Mouse (Mus musculus): ENCODE results near the gene Zmat5. TPM values are rescaled to one million over a fixed set of nuclear protein-coding genes. Genes with fewer than 3 reads are reported as not detected.

Zmat5 gene
- polyA plus RNA-seq, 1 experiment from 2014 or later: 83.0 TPM

DNA sequence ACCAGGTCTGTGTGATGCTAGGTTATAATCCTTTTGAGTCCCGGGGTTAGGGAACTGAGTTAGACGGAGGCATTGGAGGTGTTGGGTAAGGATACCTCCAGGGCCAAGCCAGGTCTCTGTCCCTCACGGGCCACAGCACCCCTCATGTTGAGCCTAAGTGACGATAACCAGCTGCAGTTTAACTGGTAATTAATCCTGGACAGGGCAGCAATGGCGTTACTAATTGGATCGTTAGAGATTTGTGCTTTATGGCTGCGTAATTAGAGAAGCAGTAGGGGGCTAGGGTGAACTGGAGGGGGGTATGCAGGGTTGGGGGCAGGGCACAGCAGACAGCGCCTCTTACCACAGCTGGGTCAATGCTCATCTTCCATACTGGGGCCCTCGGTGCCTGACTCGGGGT lies 48.4 kb downstream of the Zmat5 start:
- Histone ChIP-seq H3K9me3 (replicated peaks) (no peaks in the 10 kb centered on the region), H3K36me3 (no peaks in the 10 kb centered on the region), H3K4me3 (no peak overlapping the region), H3K27ac (no peak overlapping the region), H3K4me1 (peaks cover 12% of the 10 kb centered on the region), H3K27me3 (ENCODE audit: low read depth, poor library complexity, severe bottlenecking) (peaks cover 75% of the 10 kb centered on the region)
- DNase-seq (ENCODE audit: low spot score): no peak
- WGBS: 37% methylated on average over 10 of the region's 10 CpGs

DNA sequence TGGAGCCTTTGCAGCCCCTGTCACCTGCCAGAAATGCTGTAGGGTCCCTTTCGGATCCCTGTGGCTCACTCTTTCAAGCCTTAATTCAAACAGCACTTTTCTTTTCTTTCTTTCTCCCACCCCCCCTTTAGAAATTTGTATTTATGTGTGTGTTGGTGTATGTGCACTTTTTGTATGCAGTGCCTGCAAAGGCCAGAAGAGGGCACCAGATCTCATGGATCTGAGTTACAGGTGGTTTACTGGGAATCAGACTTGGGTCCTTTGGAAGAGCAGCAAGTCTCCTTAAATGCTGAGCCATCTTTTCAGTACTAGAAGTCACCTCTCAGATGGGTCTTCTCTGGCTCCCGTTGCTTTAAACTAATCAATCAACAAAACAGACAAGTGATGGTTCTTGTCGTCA lies 49.6 kb downstream of the Zmat5 start:
- 93% methylated on average over 3 of the region's 3 CpGs for WGBS
- Histone ChIP-seq H3K4me3 (no peak overlapping the region), H3K4me1 (peaks cover 12% of the 10 kb centered on the region), H3K27me3 (ENCODE audit: low read depth, poor library complexity, severe bottlenecking) (peaks cover 67% of the 10 kb centered on the region), H3K36me3 (no peaks in the 10 kb centered on the region), H3K27ac (no peak overlapping the region), H3K9me3 (replicated peaks) (no peaks in the 10 kb centered on the region)
- no peak for DNase-seq (ENCODE audit: low spot score)

GRCm38 (mm10) chr11:4754867-4755266 lies 50.4 kb downstream of the Zmat5 start:
- Histone ChIP-seq H3K36me3 (no peaks in the 10 kb centered on the region), H3K4me1 (peaks cover 12% of the 10 kb centered on the region), H3K4me3 (no peak overlapping the region), H3K27ac (no peak overlapping the region), H3K27me3 (ENCODE audit: low read depth, poor library complexity, severe bottlenecking) (peaks cover 59% of the 10 kb centered on the region), H3K9me3 (replicated peaks) (no peaks in the 10 kb centered on the region)
- WGBS: 79% methylated on average over 11 of the region's 11 CpGs
- no peak for DNase-seq (ENCODE audit: low spot score)

- Histone ChIP-seq H3K4me1 (peaks cover 9% of the 10 kb centered on the region), H3K4me3 (no peak overlapping the region), H3K27ac (no peak overlapping the region), H3K36me3 (no peaks in the 10 kb centered on the region), H3K27me3 (ENCODE audit: low read depth, poor library complexity, severe bottlenecking) (peaks cover 57% of the 10 kb centered on the region), H3K9me3 (replicated peaks) (no peaks in the 10 kb centered on the region)
- WGBS: 81% methylated on average over 9 of the region's 9 CpGs
- DNase-seq (ENCODE audit: low spot score): no peak
These were observed 52.0 kb downstream of the Zmat5 start for GRCm38 (mm10) chr11:4756460-4756859.

- Histone ChIP-seq H3K27ac (no peak overlapping the region), H3K4me1 (peaks cover 9% of the 10 kb centered on the region), H3K9me3 (replicated peaks) (no peaks in the 10 kb centered on the region), H3K36me3 (no peaks in the 10 kb centered on the region), H3K4me3 (no peak overlapping the region), H3K27me3 (ENCODE audit: low read depth, poor library complexity, severe bottlenecking) (peaks cover 58% of the 10 kb centered on the region)
- WGBS: 41% methylated on average over 11 of the region's 11 CpGs
- no peak for DNase-seq (ENCODE audit: low spot score)
These were observed 52.7 kb downstream of the Zmat5 start for GRCm38 (mm10) chr11:4756984-4757788.

- no peak overlapping the region for H3K4me3 ChIP-seq
- 8% methylated on average over 4 of the region's 4 CpGs for WGBS
- peaks cover 6% of the 10 kb centered on the region for H3K4me1 ChIP-seq
- peaks cover 58% of the 10 kb centered on the region for H3K27me3 ChIP-seq (ENCODE audit: low read depth, poor library complexity, severe bottlenecking)
- H3K9me3 ChIP-seq (replicated peaks): no peaks in the 10 kb centered on the region
- no peaks in the 10 kb centered on the region for H3K36me3 ChIP-seq
- H3K27ac ChIP-seq: no peak overlapping the region
- DNase-seq (ENCODE audit: low spot score): no peak
These were observed 53.3 kb downstream of the Zmat5 start for GRCm38 (mm10) chr11:4757789-4758158.

GRCm38 (mm10) chr11:4760438-4760837 lies 56.0 kb downstream of the Zmat5 start:
- Histone ChIP-seq H3K4me1 (0 out of 2 replicates have a peak, but pooled peaks cover 2% of the 10 kb centered on the region), H3K27ac (no peak overlapping the region), H3K9me3 (replicated peaks) (no peaks in the 10 kb centered on the region), H3K36me3 (no peaks in the 10 kb centered on the region), H3K4me3 (no peak overlapping the region), H3K27me3 (ENCODE audit: low read depth, poor library complexity, severe bottlenecking) (peaks cover 70% of the 10 kb centered on the region)
- DNase-seq (ENCODE audit: low spot score): no peak
- 12% methylated on average over 4 of the region's 4 CpGs for WGBS

DNA sequence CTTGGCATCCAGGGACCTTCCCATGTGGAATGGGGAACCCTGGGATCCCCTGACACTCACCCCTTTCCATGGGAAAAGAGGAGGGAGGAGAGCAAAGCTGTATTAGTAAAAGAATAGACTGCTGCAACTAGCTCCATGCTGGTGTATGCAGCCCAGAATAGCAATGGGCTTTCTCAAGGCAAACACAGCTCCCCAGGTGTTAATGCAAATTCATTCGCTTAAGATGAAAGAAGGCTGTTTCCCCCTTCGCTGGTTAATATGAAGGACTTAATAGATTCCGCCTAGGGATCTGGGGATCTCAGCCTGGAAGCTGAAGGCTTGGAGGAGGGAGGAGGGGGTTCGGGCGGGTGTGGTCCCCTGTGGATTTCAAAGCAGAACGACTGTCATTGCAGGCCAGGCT lies 57.5 kb downstream of the Zmat5 start:
- no peaks in the 10 kb centered on the region for H3K9me3 ChIP-seq (replicated peaks)
- no peak overlapping the region for H3K27ac ChIP-seq
- 0 out of 2 replicates have a peak, but pooled peaks cover 3% of the 10 kb centered on the region for H3K36me3 ChIP-seq
- H3K27me3 ChIP-seq (ENCODE audit: low read depth, poor library complexity, severe bottlenecking): peaks cover 54% of the 10 kb centered on the region
- no peak overlapping the region for H3K4me3 ChIP-seq
- WGBS: 7% methylated on average over 6 of the region's 6 CpGs
- no peak for DNase-seq (ENCODE audit: low spot score)
- 0 out of 2 replicates have a peak, but pooled peaks cover 2% of the 10 kb centered on the region for H3K4me1 ChIP-seq

DNA sequence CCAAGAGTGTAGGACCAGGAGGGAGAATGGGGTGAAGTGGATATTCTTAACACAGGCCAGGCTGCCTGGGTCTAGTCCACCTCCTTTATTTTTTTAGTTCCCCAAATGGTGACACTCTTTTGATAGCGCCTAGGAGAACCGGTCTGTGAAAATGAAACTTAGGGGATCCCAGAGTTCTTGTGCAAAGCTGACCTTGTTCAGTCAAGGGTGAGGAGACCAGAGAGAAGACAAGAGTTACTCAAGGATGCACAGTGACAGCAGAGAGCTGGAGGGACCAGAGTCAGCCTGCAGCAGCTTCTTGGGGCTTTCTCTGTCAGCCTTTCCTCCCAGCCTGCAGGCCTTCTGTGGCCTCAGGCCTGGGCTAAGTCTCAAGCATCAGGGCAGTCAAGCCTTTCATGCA lies 58.0 kb downstream of the Zmat5 start:
- WGBS: 10% methylated on average over 2 of the region's 2 CpGs
- no peak for DNase-seq (ENCODE audit: low spot score)
- H3K4me3 ChIP-seq: no peak overlapping the region
- H3K27ac ChIP-seq: no peak overlapping the region
- H3K27me3 ChIP-seq (ENCODE audit: low read depth, poor library complexity, severe bottlenecking): peaks cover 54% of the 10 kb centered on the region
- 0 out of 2 replicates have a peak, but pooled peaks cover 2% of the 10 kb centered on the region for H3K4me1 ChIP-seq
- 0 out of 2 replicates have a peak, but pooled peaks cover 7% of the 10 kb centered on the region for H3K36me3 ChIP-seq
- H3K9me3 ChIP-seq (replicated peaks): no peaks in the 10 kb centered on the region

DNA sequence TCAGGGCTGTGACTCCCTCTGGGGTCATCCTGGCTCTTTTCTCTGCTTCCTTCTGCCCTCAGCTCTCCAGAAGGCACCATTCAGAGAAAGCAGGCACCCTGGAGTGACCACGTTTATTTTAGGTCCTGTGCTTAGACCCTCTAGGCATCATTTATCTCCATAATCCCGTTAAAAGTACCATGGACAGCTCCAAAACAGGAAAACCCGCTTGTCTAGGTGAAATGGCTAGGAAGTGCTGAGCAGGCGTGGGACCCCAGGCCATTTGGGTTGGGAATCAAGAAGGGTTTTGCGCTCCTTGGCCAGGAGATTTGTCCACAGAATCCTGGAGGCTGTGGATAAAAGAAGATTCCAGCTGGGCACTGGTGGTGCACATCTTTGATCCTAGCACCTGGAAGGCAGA lies 59.2 kb downstream of the Zmat5 start:
- H3K27ac ChIP-seq: no peak overlapping the region
- H3K9me3 ChIP-seq (replicated peaks): no peaks in the 10 kb centered on the region
- no peak overlapping the region for H3K4me3 ChIP-seq
- peaks cover 15% of the 10 kb centered on the region; the same call in 1 of the 2 replicates for H3K36me3 ChIP-seq
- H3K4me1 ChIP-seq: 0 out of 2 replicates have a peak, but pooled peaks cover 2% of the 10 kb centered on the region
- peaks cover 49% of the 10 kb centered on the region for H3K27me3 ChIP-seq (ENCODE audit: low read depth, poor library complexity, severe bottlenecking)
- WGBS: 12% methylated on average over 5 of the region's 5 CpGs
- DNase-seq (ENCODE audit: low spot score): no peak

DNA sequence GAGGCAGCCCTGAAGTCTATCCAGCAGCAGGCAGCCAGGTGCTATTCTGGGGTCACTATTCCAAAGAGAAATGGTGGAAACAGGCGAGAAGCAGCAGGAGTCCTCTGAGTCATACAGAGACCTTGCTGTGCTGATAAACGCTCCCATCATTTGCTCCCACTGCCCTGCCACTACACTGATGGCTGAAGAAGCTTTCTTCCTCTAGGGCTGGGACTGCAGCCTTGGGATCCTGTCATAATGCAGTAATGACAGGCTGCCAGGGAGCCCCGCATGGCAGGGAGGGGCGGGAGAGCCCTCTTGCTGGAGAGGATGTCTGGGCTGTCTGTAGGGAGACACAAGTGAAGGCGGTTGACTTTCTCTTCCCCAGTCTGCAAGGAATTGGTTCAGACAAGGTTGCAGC lies 60.0 kb downstream of the Zmat5 start:
- Histone ChIP-seq H3K27ac (no peak overlapping the region), H3K36me3 (peaks cover 20% of the 10 kb centered on the region), H3K9me3 (replicated peaks) (no peaks in the 10 kb centered on the region), H3K4me1 (0 out of 2 replicates have a peak, but pooled peaks cover 2% of the 10 kb centered on the region), H3K27me3 (ENCODE audit: low read depth, poor library complexity, severe bottlenecking) (peaks cover 49% of the 10 kb centered on the region), H3K4me3 (no peak overlapping the region)
- 42% methylated on average over 5 of the region's 5 CpGs for WGBS
- DNase-seq (ENCODE audit: low spot score): no peak

DNA sequence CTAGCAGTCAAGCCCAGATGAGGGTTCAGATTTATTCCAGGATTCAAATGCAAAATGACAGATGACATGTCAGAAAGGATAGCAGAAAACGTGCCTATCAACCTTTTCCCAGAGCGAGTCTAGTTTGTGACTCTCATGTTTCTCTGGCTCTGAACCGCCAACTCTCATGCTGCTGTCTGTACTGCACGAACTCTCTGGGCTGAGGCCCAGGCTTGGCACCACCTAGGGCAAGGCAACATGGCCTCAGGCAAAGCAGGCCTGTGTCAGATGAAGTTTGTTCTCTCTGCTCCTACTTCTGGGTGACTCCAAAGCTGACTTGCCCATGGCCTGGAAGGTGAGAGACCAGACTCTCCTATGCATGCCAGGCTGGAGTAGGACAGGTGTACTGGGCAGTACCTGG lies 63.9 kb downstream of the Zmat5 start:
- Histone ChIP-seq H3K36me3 (peaks cover 34% of the 10 kb centered on the region), H3K27ac (no peak overlapping the region), H3K27me3 (ENCODE audit: low read depth, poor library complexity, severe bottlenecking) (peaks cover 16% of the 10 kb centered on the region), H3K4me3 (no peak overlapping the region), H3K4me1 (0 out of 2 replicates have a peak, but pooled peaks cover 1% of the 10 kb centered on the region), H3K9me3 (replicated peaks) (no peaks in the 10 kb centered on the region)
- no peak for DNase-seq (ENCODE audit: low spot score)
- WGBS: 89% methylated on average over 4 of the region's 4 CpGs

DNA sequence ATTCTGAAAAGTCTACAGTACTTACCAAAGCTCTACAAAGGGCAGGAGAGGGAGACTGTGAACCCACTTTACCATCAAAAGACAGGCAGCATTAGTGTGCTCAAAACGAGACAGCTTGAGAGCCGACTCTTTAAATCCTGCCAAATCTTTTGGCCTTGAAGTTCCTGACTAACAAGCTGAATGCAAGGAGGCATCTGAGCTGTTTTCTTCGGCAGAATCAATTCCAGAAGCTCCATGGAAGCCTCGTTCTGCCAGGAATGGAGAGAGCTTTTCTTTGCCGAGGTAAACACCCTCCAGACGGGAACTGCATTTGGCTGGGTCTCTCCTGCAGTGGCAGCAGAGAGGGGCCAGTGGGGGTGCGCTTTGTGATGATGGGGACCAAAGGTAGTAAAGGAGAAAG lies 64.8 kb downstream of the Zmat5 start:
- DNase-seq (ENCODE audit: low spot score): no peak
- no peaks in the 10 kb centered on the region for H3K9me3 ChIP-seq (replicated peaks)
- peaks cover 37% of the 10 kb centered on the region for H3K36me3 ChIP-seq
- no peak overlapping the region for H3K4me3 ChIP-seq
- H3K27me3 ChIP-seq (ENCODE audit: low read depth, poor library complexity, severe bottlenecking): 0 out of 2 replicates have a peak, but pooled peaks cover 8% of the 10 kb centered on the region
- WGBS: 77% methylated on average over 7 of the region's 7 CpGs
- H3K4me1 ChIP-seq: no peaks in the 10 kb centered on the region
- H3K27ac ChIP-seq: no peak overlapping the region

All from limb, embryonic 10.5 days (tissue).